Mouse (Mus musculus) lung, embryonic 14.5 days (tissue): ENCODE results near the gene Celsr1. TPM values are rescaled to one million over a fixed set of nuclear protein-coding genes. Genes with fewer than 3 reads are reported as not detected.
A peak's percentile ranks its signal among the peaks of the same experiment; 100 is the strongest.

Source experiments
- ATAC-seq: fragments of 200-750 bp; cut with Nextera tagmentation; 2 replicates; pipeline ENCODE4 v1.8.0; 2017; ENCODE audit warnings: mild to moderate bottlenecking, moderate TSS enrichment, moderate library complexity; ENCODE audit not compliant: insufficient read depth
- DNase-seq: peaks from one replicate; pipeline ENCODE4 v3.0.0-alpha.2; 2015
- H3K27ac ChIP-seq: fragments of 300-500 bp; sonication (generic); 2 replicates; pipeline ENCODE4 v1.5.1; 2014; ENCODE audit warnings: low read depth, mild to moderate bottlenecking, moderate library complexity
- H3K27me3 ChIP-seq: fragments of 300-500 bp; sonication (generic); 2 replicates; pipeline ENCODE4 v1.6.1; 2014; ENCODE audit warnings: low read length, control low read depth; ENCODE audit not compliant: insufficient read depth
- H3K36me3 ChIP-seq: fragments of 300-500 bp; sonication (generic); 2 replicates; pipeline ENCODE4 v1.6.1; 2014; ENCODE audit warnings: control low read depth; ENCODE audit not compliant: insufficient read depth
- H3K4me1 ChIP-seq: fragments of 300-500 bp; sonication (generic); 2 replicates; pipeline ENCODE4 v1.6.1; 2014; ENCODE audit warnings: antibody characterized with exemption, control low read depth; ENCODE audit not compliant: insufficient read depth
- H3K4me2 ChIP-seq: fragments of 300-500 bp; sonication (generic); 2 replicates; pipeline ENCODE4 v1.6.1; 2014; ENCODE audit warnings: mild to moderate bottlenecking
- H3K4me3 ChIP-seq: fragments of 300-500 bp; sonication (generic); 2 replicates; pipeline ENCODE4 v1.5.1; 2014; ENCODE audit warnings: low read depth, low read length
- H3K9ac ChIP-seq: fragments of 300-500 bp; sonication (generic); 2 replicates; pipeline ENCODE4 v1.6.1; 2014
- H3K9me3 ChIP-seq: fragments of 300-500 bp; sonication (generic); 2 replicates; pipeline ENCODE4 v1.6.1; 2016; ENCODE audit warnings: low read depth, low read length, control low read depth
- CTCF ChIP-seq: IDR thresholded peaks from 2 replicates; pipeline ENCODE4 v1.5.1; 2016; ENCODE audit warnings: antibody characterized with exemption, low read depth
- WGBS: fragments of 180-500 bp; shearing (Covaris S2); extraction: QIAGEN DNeasy Blood & Tissue Kit; methylation state at CpG from one replicate; pipeline ENCODE4 v1.1.7; 2014; 5-methylcytosine and 5-hydroxymethylcytosine counted together
- polyA plus RNA-seq: library from polyadenylated mRNA; unstranded; fragments of >200 nt; fragmentation: Nextera tagmentation; extraction: Ambion mirVana; gene quantifications from 2 replicates; pipeline ENCODE4 v1.2.1, GENCODE M21; 2014

Gene Celsr1
- polyA plus RNA-seq, result 9.0 and 9.9 TPM in 2 replicates

- ATAC-seq (peak; percentile 12; the same call in 1 of the 2 replicates), DNase-seq (peak; percentile 60)
- Histone ChIP-seq H3K4me3 (peak within 1 kb of the TSS; percentile 61), H3K9ac (peak within 1 kb of the TSS; percentile 64), H3K36me3 (peaks cover 19% of the 10 kb centered on the region), H3K27ac (peak within 1 kb of the TSS; percentile 88), H3K27me3 (peaks cover 32% of the 10 kb centered on the region), H3K9me3 (peaks cover 13% of the 10 kb centered on the region; the same call in 1 of the 2 replicates), H3K4me2 (peak within 1 kb of the TSS; percentile 86), H3K4me1 (no peaks in the 10 kb centered on the region)
- under 1% methylated on average over 79 of the region's 80 CpGs for WGBS
- TF ChIP-seq CTCF, result no peak
Observed at GRCm38 (mm10) chr15:86033191-86033841, at the start of gene Celsr1. Gene Celsr1 (minus strand): TSS chr15:86033777.

- WGBS, result 34% methylated on average over 6 of the region's 6 CpGs
- H3K36me3 ChIP-seq, result no peaks in the 10 kb centered on the region
- no peak for ATAC-seq
- no peak overlapping the region for H3K4me3 ChIP-seq
- H3K4me1 ChIP-seq, result peaks cover 31% of the 10 kb centered on the region; the same call in 1 of the 2 replicates
- no peaks in the 10 kb centered on the region for H3K27me3 ChIP-seq
- no peak for TF ChIP-seq CTCF
- no peak overlapping the region for H3K9ac ChIP-seq
- H3K4me2 ChIP-seq, result no peak overlapping the region
- no peaks in the 10 kb centered on the region for H3K9me3 ChIP-seq
- DNase-seq, result no peak
- no peak overlapping the region for H3K27ac ChIP-seq
Observed at GRCm38 (mm10) chr15:86083261-86083741, 49.7 kb upstream of the Celsr1 start.

- no peaks in the 10 kb centered on the region for H3K27me3 ChIP-seq
- H3K4me2 ChIP-seq, result no peak overlapping the region
- no peak overlapping the region for H3K27ac ChIP-seq
- 83% methylated on average over 11 of the region's 11 CpGs for WGBS
- TF ChIP-seq CTCF, result no peak
- H3K4me1 ChIP-seq, result peaks cover 30% of the 10 kb centered on the region; the same call in 1 of the 2 replicates
- H3K9me3 ChIP-seq, result no peaks in the 10 kb centered on the region
- H3K9ac ChIP-seq, result no peak overlapping the region
- ATAC-seq (no peak), DNase-seq (no peak)
- no peaks in the 10 kb centered on the region for H3K36me3 ChIP-seq
- H3K4me3 ChIP-seq, result no peak overlapping the region
Observed at GRCm38 (mm10) chr15:86082551-86082961, 49.0 kb upstream of the Celsr1 start.

- WGBS, result 70% methylated on average over 12 of the region's 12 CpGs
- no peaks in the 10 kb centered on the region for H3K27me3 ChIP-seq
- DNase-seq (no peak), ATAC-seq (no peak)
- no peak for TF ChIP-seq CTCF
- peaks cover 22% of the 10 kb centered on the region; the same call in 1 of the 2 replicates for H3K4me1 ChIP-seq
- H3K36me3 ChIP-seq, result no peaks in the 10 kb centered on the region
- no peak overlapping the region for H3K9ac ChIP-seq
- no peak overlapping the region for H3K27ac ChIP-seq
- no peak overlapping the region for H3K4me3 ChIP-seq
- H3K9me3 ChIP-seq, result no peaks in the 10 kb centered on the region
- no peak overlapping the region for H3K4me2 ChIP-seq
Observed at GRCm38 (mm10) chr15:86081654-86082053, 48.1 kb upstream of the Celsr1 start.

GRCm38 (mm10) chr15:86080408-86080807 is 46.8 kb upstream of the Celsr1 start:
- ATAC-seq (no peak), DNase-seq (no peak)
- no peaks in the 10 kb centered on the region for H3K36me3 ChIP-seq
- no peak overlapping the region for H3K9ac ChIP-seq
- peaks cover 9% of the 10 kb centered on the region; the same call in 1 of the 2 replicates for H3K4me1 ChIP-seq
- no peak overlapping the region for H3K27ac ChIP-seq
- H3K27me3 ChIP-seq, result no peaks in the 10 kb centered on the region
- WGBS, result 89% methylated on average over 1 of the region's 1 CpGs
- no peaks in the 10 kb centered on the region for H3K9me3 ChIP-seq
- no peak overlapping the region for H3K4me3 ChIP-seq
- H3K4me2 ChIP-seq, result no peak overlapping the region
- no peak for TF ChIP-seq CTCF

GRCm38 (mm10) chr15:86079876-86080275 is 46.3 kb upstream of the Celsr1 start:
- no peak for TF ChIP-seq CTCF
- DNase-seq, result no peak
- no peak for ATAC-seq
- H3K27ac ChIP-seq, result no peak overlapping the region
- H3K36me3 ChIP-seq, result no peaks in the 10 kb centered on the region
- H3K4me2 ChIP-seq, result no peak overlapping the region
- H3K9me3 ChIP-seq, result no peaks in the 10 kb centered on the region
- WGBS, result 72% methylated on average over 4 of the region's 4 CpGs
- H3K27me3 ChIP-seq, result no peaks in the 10 kb centered on the region
- peaks cover 6% of the 10 kb centered on the region; the same call in 1 of the 2 replicates for H3K4me1 ChIP-seq
- H3K4me3 ChIP-seq, result no peak overlapping the region
- no peak overlapping the region for H3K9ac ChIP-seq

- no peak for DNase-seq
- peaks cover 6% of the 10 kb centered on the region; the same call in 1 of the 2 replicates for H3K4me1 ChIP-seq
- no peak overlapping the region for H3K4me3 ChIP-seq
- H3K27me3 ChIP-seq, result no peaks in the 10 kb centered on the region
- H3K36me3 ChIP-seq, result no peaks in the 10 kb centered on the region
- TF ChIP-seq CTCF, result no peak
- H3K9me3 ChIP-seq, result no peaks in the 10 kb centered on the region
- H3K27ac ChIP-seq, result no peak overlapping the region
- no peak for ATAC-seq
- 67% methylated on average over 5 of the region's 5 CpGs for WGBS
- no peak overlapping the region for H3K9ac ChIP-seq
- no peak overlapping the region for H3K4me2 ChIP-seq
Observed at GRCm38 (mm10) chr15:86079467-86079866, 45.9 kb upstream of the Celsr1 start.
